In genomic region chr19:5955704-5956670, GRCm38 (mm10) we compare ENCODE assay signal across 10 mouse cellular contexts. TPM values are rescaled to one million over a fixed set of nuclear protein-coding genes. Genes with fewer than 3 reads are reported as not detected.
DNase-seq lines count a peak whose midpoint lies in the region; ATAC-seq and TF ChIP-seq lines count a peak whose summit lies in the region.
"Had no signal": no experiment of that assay in that cellular context is flagged by ENCODE, and none has a peak within 500 bp of the region (broad histone marks: within the 10 kb centered on the region; RNA-seq: fewer than 3 reads in every experiment).

No protein-coding gene starts in this region.

- no peak overlapping the region for H3K4me2 ChIP-seq in embryonic facial prominence, embryonic 12.5 days (replicated peaks)
- peak overlapping the region; percentile 9 for H3K4me2 ChIP-seq in intestine, embryonic 14.5 days (ENCODE audit: low read length)
- H3K4me2 ChIP-seq in liver, embryonic 14.5 days (ENCODE audit: low read depth): peak overlapping the region; percentile 29
- H3K4me2 ChIP-seq: neural tube, embryonic 13.5 days had no signal

- in situ Hi-C loops in ES-E14 (cut with MboI; ENCODE audit: low sequenced_read_pairs in 2 of 2, unreplicated experiment in 2 of 2): no loop called here

- H3K9me3 ChIP-seq in ES-E14 (ENCODE audit: control insufficient read depth, insufficient read depth, low read depth, low read length): no peaks in the 10 kb centered on the region
- no peaks in the 10 kb centered on the region for H3K9me3 ChIP-seq in embryonic facial prominence, embryonic 12.5 days
- H3K9me3 ChIP-seq in intestine, embryonic 14.5 days (ENCODE audit: control insufficient read depth, low read length): no peaks in the 10 kb centered on the region
- no peaks in the 10 kb centered on the region for H3K9me3 ChIP-seq in liver, embryonic 14.5 days (ENCODE audit: control insufficient read depth, low read length)
- H3K9me3 ChIP-seq: neural tube, embryonic 13.5 days had no signal

- ATAC-seq in embryonic facial prominence, embryonic 12.5 days (ENCODE audit: insufficient number of reproducible peaks, insufficient read depth, low FRiP score, low TSS enrichment): no peak
- peak; percentile 38 for ATAC-seq in intestine, embryonic 14.5 days (replicated peaks; ENCODE audit: low FRiP score, low TSS enrichment, low read depth)
- ATAC-seq in liver, embryonic 14.5 days (ENCODE audit: insufficient read depth): no peak

- no peak for TF ChIP-seq EP300 in liver, embryonic 14.5 days (IDR thresholded peaks at IDR 0.05; ENCODE audit: low read depth)

- peak overlapping the region; percentile 13; the same call in 1 of the 2 replicates for H3K27ac ChIP-seq in ES-E14 (ENCODE audit: insufficient read depth, low read depth, low read length, poor library complexity, severe bottlenecking)
- H3K27ac ChIP-seq in embryonic facial prominence, embryonic 12.5 days: peak overlapping the region; percentile 51; the same call in 1 of the 2 replicates
- peak overlapping the region; percentile 20 for H3K27ac ChIP-seq in intestine, embryonic 14.5 days (ENCODE audit: low read depth)
- no peak overlapping the region for H3K27ac ChIP-seq in liver, embryonic 14.5 days
- H3K27ac ChIP-seq: neural tube, embryonic 13.5 days had no signal

- DNase-seq in ES-E14 (ENCODE audit: low read depth, low spot score): no peak
- DNase-seq in intestine, embryonic 14.5 days (ENCODE audit: low spot score): peak; percentile 75
- DNase-seq in liver, embryonic 14.5 days (ENCODE audit: low read depth in 3 of 3, low spot score in 3 of 3): no peak
- DNase-seq in Muller cell, postnatal 12 days (ENCODE audit: inconsistent ontology term): no peak
- DNase-seq in left cerebral cortex, postnatal 14 days (ENCODE audit: low spot score in 2 of 2): no peak
- DNase-seq in right cerebral cortex, postnatal 4 days: no peak
- no peak for DNase-seq in cerebellum, postnatal 25 days

- peaks cover 63% of the 10 kb centered on the region for H3K36me3 ChIP-seq in ES-E14 (ENCODE audit: control insufficient read depth, insufficient read depth, low read length, poor library complexity, severe bottlenecking)
- peaks cover 66% of the 10 kb centered on the region for H3K36me3 ChIP-seq in embryonic facial prominence, embryonic 12.5 days
- peaks cover 74% of the 10 kb centered on the region for H3K36me3 ChIP-seq in intestine, embryonic 14.5 days (ENCODE audit: control insufficient read depth, insufficient read depth, low read length)
- H3K36me3 ChIP-seq in liver, embryonic 14.5 days (replicated peaks; ENCODE audit: control insufficient read depth, insufficient read depth, low read depth): peaks cover 90% of the 10 kb centered on the region

- H3K27me3 ChIP-seq in embryonic facial prominence, embryonic 12.5 days: no peaks in the 10 kb centered on the region
- no peaks in the 10 kb centered on the region for H3K27me3 ChIP-seq in intestine, embryonic 14.5 days (replicated peaks; ENCODE audit: control insufficient read depth, insufficient read depth, low read length)
- no peaks in the 10 kb centered on the region for H3K27me3 ChIP-seq in liver, embryonic 14.5 days (ENCODE audit: control insufficient read depth, insufficient read depth, low read length)
- H3K27me3 ChIP-seq: neural tube, embryonic 13.5 days had no signal

- no peak overlapping the region for H3K4me3 ChIP-seq in ES-E14 (ENCODE audit: insufficient read depth in 1 of 2, low read depth in 1 of 2, low read length in 2 of 2, poor library complexity in 1 of 2, severe bottlenecking in 1 of 2)
- H3K4me3 ChIP-seq in embryonic facial prominence, embryonic 12.5 days: no peak overlapping the region
- no peak overlapping the region for H3K4me3 ChIP-seq in intestine, embryonic 14.5 days (ENCODE audit: low read depth, low read length)
- no peak overlapping the region for H3K4me3 ChIP-seq in liver, embryonic 14.5 days (ENCODE audit: insufficient read depth in 1 of 2, low read depth in 2 of 2, low read length in 2 of 2)
- H3K4me3 ChIP-seq: erythroblast, embryonic 14.5 days; neural tube, embryonic 13.5 days had no signal

- peaks cover 0 to 12% of the 10 kb centered on the region in 2 experiments; a peak in 2 of 4 replicates for H3K4me1 ChIP-seq in ES-E14 (ENCODE audit: control insufficient read depth in 2 of 2, insufficient read depth in 2 of 2, low read length in 2 of 2, poor library complexity in 1 of 2)
- peaks cover 15% of the 10 kb centered on the region; the same call in 1 of the 2 replicates for H3K4me1 ChIP-seq in embryonic facial prominence, embryonic 12.5 days
- peaks cover 7% of the 10 kb centered on the region for H3K4me1 ChIP-seq in intestine, embryonic 14.5 days (replicated peaks; ENCODE audit: control insufficient read depth, insufficient read depth, low read length)
- peaks cover 0 to 2% of the 10 kb centered on the region in 2 experiments; a peak in 2 of 4 replicates for H3K4me1 ChIP-seq in liver, embryonic 14.5 days (replicated peaks; ENCODE audit: control insufficient read depth in 2 of 2, insufficient read depth in 2 of 2, low read length in 1 of 2)
- H3K4me1 ChIP-seq: neural tube, embryonic 13.5 days had no signal

- 76% methylated on average over 28 of the region's 28 CpGs for WGBS in embryonic facial prominence, embryonic 12.5 days
- WGBS in intestine, embryonic 14.5 days: 70% methylated on average over 28 of the region's 28 CpGs
- 77% methylated on average over 28 of the region's 28 CpGs for WGBS in liver, embryonic 14.5 days (ENCODE audit: insufficient replicate concordance)

- H3K9ac ChIP-seq in ES-E14 (ENCODE audit: insufficient read depth, low read depth, low read length, poor library complexity, severe bottlenecking): 0 out of 2 replicates have a peak overlapping the region, but pooled peaks have one; percentile 1
- H3K9ac ChIP-seq in embryonic facial prominence, embryonic 12.5 days: no peak overlapping the region
- no peak overlapping the region for H3K9ac ChIP-seq in intestine, embryonic 14.5 days (ENCODE audit: low read length)
- no peak overlapping the region for H3K9ac ChIP-seq in liver, embryonic 14.5 days (replicated peaks)
- H3K9ac ChIP-seq: neural tube, embryonic 13.5 days had no signal

- intact Hi-C loops in left cerebral cortex, postnatal 14 days (cut with DNase I): loop anchor here (2.0 to 5.0 kb wide), 2 partner anchors 31 to 174 kb away; partner anchors contain the start of gene Cdc42ep2

- no peak for TF ChIP-seq CTCF in liver, embryonic 14.5 days (IDR thresholded peaks at IDR 0.05; ENCODE audit: low read depth)

TF ChIP-seq in ES-E14, 5 proteins besides CTCF, POLR2A, EP300 and RAD21:
- no peak for TF ChIP-seq MAFK (IDR thresholded peaks at IDR 0.05; ENCODE audit: insufficient read depth, low read depth, low read length)
- no peak for TF ChIP-seq CHD2 (IDR thresholded peaks at IDR 0.05; ENCODE audit: low read depth, low read length)
- TF ChIP-seq ZC3H11A (IDR thresholded peaks at IDR 0.05; ENCODE audit: borderline replicate concordance, low read depth, low read length): no peak
- TF ChIP-seq HCFC1 (IDR thresholded peaks at IDR 0.05; ENCODE audit: borderline replicate concordance, insufficient read depth, low read length): no peak
- no peak for TF ChIP-seq ZNF384 (IDR thresholded peaks at IDR 0.05; ENCODE audit: low read depth, low read length)

RNA-seq across cellular contexts. Expression of gene Pola2, which starts 8.0 kb away (rescaled TPM):
- 69.7 and 80.5 TPM in 2 replicates for total RNA-seq in ES-E14 (2012; rRNA removed)
- 80.5 and 82.9 TPM in 2 replicates for polyA plus RNA-seq in embryonic facial prominence, embryonic 12.5 days (2016; fragmentation: Nextera tagmentation; extraction: Ambion mirVana)
- 84.4 and 87.9 TPM in 2 replicates for polyA plus RNA-seq in intestine, embryonic 14.5 days (2014; fragmentation: Nextera tagmentation; extraction: Ambion mirVana)
- 60.9 and 66.4 TPM in 2 replicates for polyA plus RNA-seq in liver, embryonic 14.5 days (2012; rRNA removed)
- 63.0 and 68.1 TPM in 2 replicates for polyA plus RNA-seq in liver, embryonic 14.5 days (2014; fragmentation: Nextera tagmentation; extraction: Ambion mirVana)
- 1 to 10 TPM; 6.2 to 6.6 TPM for total RNA-seq in left cerebral cortex, postnatal 14 days (2021)

RNA-seq across cellular contexts. Expression of gene Slc22a20, which starts 30.0 kb away (rescaled TPM):
- 0.54 and 1.4 TPM in 2 replicates for total RNA-seq in ES-E14 (2012; rRNA removed)
- not detected in 2 replicates for polyA plus RNA-seq in embryonic facial prominence, embryonic 12.5 days (2016; fragmentation: Nextera tagmentation; extraction: Ambion mirVana)
- not detected in 2 replicates for polyA plus RNA-seq in intestine, embryonic 14.5 days (2014; fragmentation: Nextera tagmentation; extraction: Ambion mirVana)
- polyA plus RNA-seq in liver, embryonic 14.5 days (2012; rRNA removed): not detected in 2 replicates
- 0.08 TPM in 1 of 2 replicates, not detected in the other for polyA plus RNA-seq in liver, embryonic 14.5 days (2014; fragmentation: Nextera tagmentation; extraction: Ambion mirVana)
- not detected for total RNA-seq in left cerebral cortex, postnatal 14 days (2021)
- polyA plus RNA-seq: erythroblast, embryonic 14.5 days; neural tube, embryonic 13.5 days had no signal

RNA-seq across cellular contexts. Expression of gene Cdc42ep2, which starts 31.4 kb away (rescaled TPM):
- 0.42 and 0.76 TPM in 2 replicates for total RNA-seq in ES-E14 (2012; rRNA removed)
- polyA plus RNA-seq in embryonic facial prominence, embryonic 12.5 days (2016; fragmentation: Nextera tagmentation; extraction: Ambion mirVana): 3.6 and 4.2 TPM in 2 replicates
- 7.0 and 9.3 TPM in 2 replicates for polyA plus RNA-seq in intestine, embryonic 14.5 days (2014; fragmentation: Nextera tagmentation; extraction: Ambion mirVana)
- polyA plus RNA-seq in liver, embryonic 14.5 days (2012; rRNA removed): 2.2 and 2.3 TPM in 2 replicates
- 1.6 and 2.1 TPM in 2 replicates for polyA plus RNA-seq in liver, embryonic 14.5 days (2014; fragmentation: Nextera tagmentation; extraction: Ambion mirVana)
- 1 to 10 TPM; 7.1 to 8.0 TPM for total RNA-seq in left cerebral cortex, postnatal 14 days (2021)

RNA-seq across cellular contexts. Expression of gene Dpf2, which starts 43.2 kb away (rescaled TPM):
- 37.9 and 39.5 TPM in 2 replicates for total RNA-seq in ES-E14 (2012; rRNA removed)
- polyA plus RNA-seq in embryonic facial prominence, embryonic 12.5 days (2016; fragmentation: Nextera tagmentation; extraction: Ambion mirVana): 192 and 207 TPM in 2 replicates
- polyA plus RNA-seq in intestine, embryonic 14.5 days (2014; fragmentation: Nextera tagmentation; extraction: Ambion mirVana): 131 and 145 TPM in 2 replicates
- polyA plus RNA-seq in liver, embryonic 14.5 days (2012; rRNA removed): 35.3 and 36.0 TPM in 2 replicates
- polyA plus RNA-seq in liver, embryonic 14.5 days (2014; fragmentation: Nextera tagmentation; extraction: Ambion mirVana): 45.1 and 54.5 TPM in 2 replicates
- 10 to 100 TPM; 87.6 to 90.4 TPM for total RNA-seq in left cerebral cortex, postnatal 14 days (2021)

RNA-seq across cellular contexts. Expression of gene Capn1, which starts 59.7 kb away (rescaled TPM):
- total RNA-seq in ES-E14 (2012; rRNA removed): 19.3 and 20.4 TPM in 2 replicates
- polyA plus RNA-seq in embryonic facial prominence, embryonic 12.5 days (2016; fragmentation: Nextera tagmentation; extraction: Ambion mirVana): 7.0 and 7.7 TPM in 2 replicates
- 9.4 and 10.1 TPM in 2 replicates for polyA plus RNA-seq in intestine, embryonic 14.5 days (2014; fragmentation: Nextera tagmentation; extraction: Ambion mirVana)
- 25.4 and 28.0 TPM in 2 replicates for polyA plus RNA-seq in liver, embryonic 14.5 days (2012; rRNA removed)
- 25.6 and 28.7 TPM in 2 replicates for polyA plus RNA-seq in liver, embryonic 14.5 days (2014; fragmentation: Nextera tagmentation; extraction: Ambion mirVana)
- 10 to 100 TPM; 14.5 to 17.4 TPM for total RNA-seq in left cerebral cortex, postnatal 14 days (2021)
